8 mouse cellular contexts compared by ENCODE assay signal in the genomic region with DNA sequence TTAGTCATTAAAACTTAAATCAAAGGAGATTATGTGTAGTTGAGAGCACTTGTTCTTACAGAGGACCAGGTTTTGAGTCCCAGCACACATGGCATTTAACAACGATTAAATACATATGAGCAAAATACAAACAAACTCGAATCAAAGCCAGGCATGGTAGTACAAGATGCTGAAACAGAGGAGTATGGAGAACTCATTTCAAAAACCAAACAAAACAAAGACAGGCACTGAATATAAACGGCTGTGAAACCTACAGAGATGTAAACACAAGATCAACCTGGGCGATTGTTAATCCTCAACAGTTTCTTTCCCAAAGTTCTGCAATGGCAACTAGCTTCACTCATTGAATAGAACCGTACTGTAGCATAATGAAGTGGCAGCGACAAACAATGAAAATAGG. TPM values are rescaled to one million over a fixed set of nuclear protein-coding genes. Genes with fewer than 3 reads are reported as not detected.
A peak's percentile ranks its signal among the peaks of the same experiment; 100 is the strongest.
DNase-seq lines count a peak whose midpoint lies in the region; ATAC-seq and TF ChIP-seq lines count a peak whose summit lies in the region.

No protein-coding gene starts in this region.

- no peaks in the 10 kb centered on the region for H3K36me3 ChIP-seq in lung, embryonic 14.5 days (ENCODE audit: insufficient read depth)
- no peaks in the 10 kb centered on the region for H3K36me3 ChIP-seq in forebrain, embryonic 12.5 days (replicated peaks)
- peaks cover 3% of the 10 kb centered on the region; the same call in 1 of the 2 replicates for H3K36me3 ChIP-seq in limb, embryonic 13.5 days

- TF ChIP-seq CTCF in lung, embryonic 14.5 days (IDR thresholded peaks at IDR 0.05; ENCODE audit: low read depth), result no peak
- TF ChIP-seq CTCF in lung, adult 2 months (IDR thresholded peaks at IDR 0.05; ENCODE audit: insufficient read depth, low read length), result no peak

- H3K9ac ChIP-seq in lung, embryonic 14.5 days, result peak overlapping the region; percentile 93
- H3K9ac ChIP-seq in forebrain, embryonic 12.5 days, result peak overlapping the region; percentile 98; the same call in 1 of the 2 replicates
- H3K9ac ChIP-seq in limb, embryonic 13.5 days, result peak overlapping the region; percentile 96; the same call in 1 of the 2 replicates

- H3K27ac ChIP-seq in lung, embryonic 14.5 days (ENCODE audit: low read depth), result no peak overlapping the region
- H3K27ac ChIP-seq in forebrain, embryonic 12.5 days, result no peak overlapping the region
- no peak overlapping the region for H3K27ac ChIP-seq in limb, embryonic 13.5 days

- WGBS in lung, embryonic 14.5 days, result 28% methylated on average over 6 of the region's 6 CpGs
- 12% methylated on average over 6 of the region's 6 CpGs for WGBS in lung, adult 2 months
- 26% methylated on average over 6 of the region's 6 CpGs for WGBS in forebrain, embryonic 12.5 days
- WGBS in limb, embryonic 13.5 days, result 40% methylated on average over 6 of the region's 6 CpGs

- DNase-seq in lung, embryonic 14.5 days, result no peak
- DNase-seq in lung, adult 2 months, result no peak
- DNase-seq in retina, embryonic 14.5 days (ENCODE audit: low spot score), result peak; percentile 40
- DNase-seq in layer of hippocampus, adult 18-20 months (ENCODE audit: low spot score in 2 of 2), result no peak
- DNase-seq in thymus, postnatal 10 days (ENCODE audit: low spot score in 2 of 2), result no peak
- no peak for DNase-seq in B cell, adult 2 months

- no peak for ATAC-seq in lung, embryonic 14.5 days (ENCODE audit: insufficient read depth)
- no peak for ATAC-seq in forebrain, embryonic 12.5 days (ENCODE audit: low FRiP score)
- ATAC-seq in limb, embryonic 13.5 days (ENCODE audit: low FRiP score, low read depth), result no peak

- H3K9me3 ChIP-seq in lung, embryonic 14.5 days (ENCODE audit: low read depth, low read length), result no peaks in the 10 kb centered on the region; the same call in 1 of the 2 replicates
- H3K9me3 ChIP-seq in forebrain, embryonic 12.5 days, result peaks cover 2% of the 10 kb centered on the region; the same call in 1 of the 2 replicates
- no peaks in the 10 kb centered on the region for H3K9me3 ChIP-seq in limb, embryonic 13.5 days

- no peak for TF ChIP-seq POLR2A in lung, adult 2 months (IDR thresholded peaks at IDR 0.05; ENCODE audit: borderline replicate concordance, extremely low read depth, low read depth, low read length)

- no peaks in the 10 kb centered on the region for H3K27me3 ChIP-seq in lung, embryonic 14.5 days (ENCODE audit: insufficient read depth, low read length)
- H3K27me3 ChIP-seq in forebrain, embryonic 12.5 days, result no peaks in the 10 kb centered on the region
- no peaks in the 10 kb centered on the region for H3K27me3 ChIP-seq in limb, embryonic 13.5 days

- H3K4me1 ChIP-seq in lung, embryonic 14.5 days (ENCODE audit: insufficient read depth), result peaks cover 8% of the 10 kb centered on the region; the same call in 1 of the 2 replicates
- peaks cover 5% of the 10 kb centered on the region for H3K4me1 ChIP-seq in lung, adult 2 months (ENCODE audit: control insufficient read depth, insufficient read depth, low read length)
- H3K4me1 ChIP-seq in forebrain, embryonic 12.5 days, result peaks cover 18% of the 10 kb centered on the region
- peaks cover 20% of the 10 kb centered on the region for H3K4me1 ChIP-seq in limb, embryonic 13.5 days

- peak overlapping the region; percentile 90 for H3K4me2 ChIP-seq in lung, embryonic 14.5 days
- peak overlapping the region; percentile 62 for H3K4me2 ChIP-seq in forebrain, embryonic 12.5 days
- peak overlapping the region; percentile 80 for H3K4me2 ChIP-seq in limb, embryonic 13.5 days (replicated peaks)

- peak overlapping the region; percentile 91 for H3K4me3 ChIP-seq in lung, embryonic 14.5 days (ENCODE audit: low read depth, low read length)
- no peak overlapping the region for H3K4me3 ChIP-seq in lung, adult 2 months (replicated peaks; ENCODE audit: extremely low read depth, low read depth, low read length)
- H3K4me3 ChIP-seq in forebrain, embryonic 12.5 days (replicated peaks), result peak overlapping the region; percentile 87
- H3K4me3 ChIP-seq in limb, embryonic 13.5 days, result peak overlapping the region; percentile 92

RNA-seq across cellular contexts. Expression of a gene that starts 1.8 kb away (rescaled TPM):
- polyA plus RNA-seq in lung, embryonic 14.5 days (2014; fragmentation: Nextera tagmentation; extraction: Ambion mirVana), result 35.7 and 37.0 TPM in 2 replicates
- polyA plus RNA-seq in lung, adult 2 months (2012; rRNA removed), result 14.2 and 23.8 TPM in 2 replicates
- 79.0 and 84.5 TPM in 2 replicates for polyA plus RNA-seq in forebrain, embryonic 12.5 days (2016; fragmentation: Nextera tagmentation; extraction: Ambion mirVana)
- polyA plus RNA-seq in limb, embryonic 13.5 days (2015; fragmentation: Nextera tagmentation; extraction: Ambion mirVana), result 28.7 and 32.0 TPM in 2 replicates
- total RNA-seq in layer of hippocampus, adult 18-20 months (2021), result 100 to 1,000 TPM; 189 to 191 TPM

RNA-seq across cellular contexts. Expression of a gene that starts 36.1 kb away (rescaled TPM):
- 4.5 and 5.2 TPM in 2 replicates for polyA plus RNA-seq in lung, embryonic 14.5 days (2014; fragmentation: Nextera tagmentation; extraction: Ambion mirVana)
- polyA plus RNA-seq in lung, adult 2 months (2012; rRNA removed), result 20.6 and 34.1 TPM in 2 replicates
- 1.5 and 2.1 TPM in 2 replicates for polyA plus RNA-seq in forebrain, embryonic 12.5 days (2016; fragmentation: Nextera tagmentation; extraction: Ambion mirVana)
- 1.8 and 2.2 TPM in 2 replicates for polyA plus RNA-seq in limb, embryonic 13.5 days (2015; fragmentation: Nextera tagmentation; extraction: Ambion mirVana)
- 10 to 100 TPM; 14.3 to 17.7 TPM for total RNA-seq in layer of hippocampus, adult 18-20 months (2021)
